Mouse (Mus musculus): ENCODE results near the gene Nim1k.

GRCm38 (mm10) chr13:119727608-119728387 is 27.9 kb downstream of the Nim1k start:
- no peak for TF ChIP-seq POLR2AphosphoS5 (IDR thresholded peaks at IDR 0.05; ENCODE audit: insufficient replicate concordance, low read depth, low read length)
- TF ChIP-seq CTCF (IDR thresholded peaks at IDR 0.05; ENCODE audit: low read depth, low read length), result no peak
- no peak for TF ChIP-seq TAL1 (conservative IDR thresholded peaks at IDR 0.05; ENCODE audit: low read depth, low read length)
